Mouse (Mus musculus) granulocyte monocyte progenitor cell, adult 5-6 weeks (primary cell): ENCODE results near the gene Irgq. TPM values are rescaled to one million over a fixed set of nuclear protein-coding genes. Genes with fewer than 3 reads are reported as not detected.
"Not testable (repeated sequence)": the region's sequence is repeated elsewhere in the genome, so short reads cannot be mapped to it uniquely, and the experiment has no call there.

ENCODE experiments used
- ATAC-seq: replicated peaks from 2 replicates; pipeline ENCODE4 v1.8.0; 2016; ENCODE audit warnings: mild to moderate bottlenecking, moderate TSS enrichment, inconsistent platforms; ENCODE audit not compliant: poor library complexity, severe bottlenecking
- total RNA-seq, 2 experiments: library from RNA; stranded (forward) in 1 of 2; stranded (reverse) in 1 of 2; fragments of 200-712, 200-1000 nt in 1 of 2; fragments of >200 nt in 1 of 2; fragmentation: Nextera tagmentation in 1 of 2; gene quantifications; 2 replicates each; pipeline ENCODE4 v1.2.3; 2014 to 2017

Gene Irgq
- total RNA-seq, 2 experiments from 2014 or later = 4.2 to 5.9 TPM

DNA sequence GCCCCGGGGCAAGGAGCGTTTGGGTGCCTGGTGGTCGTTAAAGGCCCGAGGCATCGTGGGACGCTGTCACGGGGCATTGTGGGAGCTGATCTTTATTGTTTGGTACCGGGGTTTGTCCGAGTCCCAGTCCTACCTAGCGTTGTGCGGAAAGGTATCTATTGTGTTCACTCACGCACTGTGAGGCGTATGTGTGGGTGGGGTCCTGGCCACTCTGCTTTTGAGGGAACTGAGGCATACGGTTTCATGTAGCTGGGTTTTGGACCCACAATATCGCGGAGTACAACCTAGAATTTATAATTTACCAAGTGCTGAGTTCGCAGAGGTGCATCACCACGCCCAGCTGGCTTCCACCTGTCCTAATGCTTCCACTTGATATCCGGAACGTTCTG lies 22.8 kb upstream of the Irgq start:
- 0 out of 2 replicates have a peak, but pooled peaks have one; percentile 1 for ATAC-seq

DNA sequence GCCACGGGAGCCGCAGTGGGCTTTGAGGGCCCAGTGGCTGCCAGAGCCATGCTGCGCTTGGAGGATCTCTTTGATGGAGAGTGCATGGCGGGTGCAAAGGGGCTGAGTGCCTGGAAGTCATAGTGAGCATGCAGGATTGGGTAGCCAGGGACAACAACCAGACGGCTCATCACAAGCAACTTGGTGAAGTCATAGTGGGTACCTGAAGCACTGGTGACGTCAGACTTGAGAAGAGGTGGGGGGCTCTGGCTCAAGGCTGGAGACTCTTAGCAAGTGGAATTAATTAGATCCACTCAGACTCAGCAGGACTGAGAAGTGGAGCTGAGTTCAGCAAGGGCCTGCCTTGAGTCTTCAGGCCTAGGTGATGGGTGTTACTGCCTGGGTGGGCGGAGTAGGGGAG lies 18.1 kb upstream of the Irgq start, which contains the start of gene AC161166.1:
TSS of gene AC161166.1 (minus strand) at position 101 of the 400 bp plus-strand sequence.
- no peak for ATAC-seq

DNA sequence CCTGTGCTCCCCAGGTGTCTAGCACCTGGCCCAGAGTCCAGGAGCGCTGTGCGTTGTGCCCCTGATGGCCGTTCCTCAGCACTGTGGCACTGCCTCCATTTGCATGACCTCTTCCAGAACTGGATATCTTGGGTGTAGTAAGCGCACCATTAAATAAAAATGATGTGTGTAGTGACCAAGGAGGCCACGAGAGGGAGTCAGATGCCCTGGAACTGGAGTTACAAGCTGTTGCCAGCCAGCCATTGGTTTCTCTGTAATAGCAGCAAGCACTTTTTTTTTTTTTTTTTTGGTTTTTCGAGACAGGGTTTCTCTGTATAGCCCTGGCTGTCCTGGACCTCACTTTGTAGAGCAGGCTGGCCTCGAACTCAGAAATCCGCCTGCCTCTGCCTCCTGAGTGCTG lies 14.2 kb upstream of the Irgq start:
- ATAC-seq = not testable (repeated sequence)

DNA sequence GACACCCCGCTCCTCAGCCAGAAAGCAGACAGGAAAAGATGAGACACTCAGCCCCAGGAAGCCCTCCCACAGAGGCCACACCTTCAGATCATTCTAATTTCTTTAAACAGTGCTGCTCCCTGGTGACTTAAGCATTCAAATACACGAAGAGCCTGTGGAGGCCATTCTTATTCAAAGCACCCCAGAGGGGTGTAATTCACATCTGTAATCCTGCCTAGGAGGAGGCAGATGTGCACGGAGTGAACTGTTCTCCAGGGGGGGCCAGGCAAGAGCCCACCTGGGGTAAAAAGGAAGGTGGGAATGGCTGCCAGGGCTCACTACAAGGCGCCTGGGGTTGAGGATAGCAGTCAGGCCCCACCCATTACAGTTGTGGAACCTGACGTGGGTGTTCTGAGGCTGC lies 13.4 kb upstream of the Irgq start:
- no peak for ATAC-seq

DNA sequence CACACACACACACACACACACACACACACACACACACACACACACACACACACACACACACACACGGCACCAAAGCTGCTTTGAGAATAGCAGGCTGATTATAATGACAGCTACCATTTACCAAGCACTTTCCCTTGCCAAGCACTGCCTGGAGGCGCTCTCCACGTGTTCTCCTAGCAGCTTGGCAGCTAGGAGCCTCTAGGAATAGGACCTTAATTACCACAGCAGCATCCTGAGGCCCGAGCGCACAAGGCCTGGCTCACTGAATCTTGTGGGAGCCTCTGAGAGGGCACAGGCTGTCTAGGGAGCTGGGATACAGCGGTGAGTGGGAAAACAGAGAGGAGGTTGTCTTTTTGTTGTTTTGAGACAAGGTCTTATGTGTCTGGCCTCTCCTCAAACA lies 12.8 kb upstream of the Irgq start:
- no peak for ATAC-seq

DNA sequence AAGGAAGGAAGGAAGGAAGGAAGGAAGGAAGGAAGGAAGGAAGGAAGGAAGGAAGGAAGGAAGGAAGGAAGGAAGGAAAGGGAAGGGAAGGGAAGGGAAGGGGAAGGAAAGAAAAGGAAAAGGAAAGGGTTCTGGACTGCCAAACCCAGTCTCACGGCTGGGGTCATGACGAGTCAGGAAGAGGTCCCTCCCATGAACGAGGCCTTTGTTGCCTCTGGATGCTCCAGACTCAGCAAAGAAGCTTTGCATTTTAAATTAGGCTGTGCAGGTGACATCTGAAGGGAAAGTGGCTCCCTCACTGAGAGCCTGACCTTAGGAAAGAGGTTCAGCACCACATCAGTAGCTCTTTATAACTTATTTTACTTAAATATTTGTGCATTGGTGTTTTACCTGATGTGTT lies 11.4 kb upstream of the Irgq start:
- ATAC-seq = no peak

DNA sequence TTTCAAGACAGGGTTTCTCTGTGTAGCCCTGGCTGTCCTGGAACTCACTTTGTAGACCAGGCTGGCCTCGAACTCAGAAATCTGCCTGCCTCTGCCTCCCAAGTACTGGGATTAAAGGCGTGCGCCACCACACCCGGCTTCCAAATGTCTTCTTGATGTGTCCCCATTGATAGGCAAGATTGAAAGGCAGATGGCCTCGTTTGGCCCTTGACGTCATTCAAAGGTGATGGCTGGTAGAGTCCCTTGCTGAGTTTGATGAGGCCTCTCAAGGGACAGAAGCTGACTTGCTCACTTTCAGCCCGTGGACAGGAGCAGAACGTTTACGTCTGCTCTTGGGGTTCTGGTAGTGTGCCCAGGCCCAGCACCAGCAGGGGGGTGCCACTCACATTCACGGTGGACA lies 10.4 kb upstream of the Irgq start:
- not testable (repeated sequence) for ATAC-seq

DNA sequence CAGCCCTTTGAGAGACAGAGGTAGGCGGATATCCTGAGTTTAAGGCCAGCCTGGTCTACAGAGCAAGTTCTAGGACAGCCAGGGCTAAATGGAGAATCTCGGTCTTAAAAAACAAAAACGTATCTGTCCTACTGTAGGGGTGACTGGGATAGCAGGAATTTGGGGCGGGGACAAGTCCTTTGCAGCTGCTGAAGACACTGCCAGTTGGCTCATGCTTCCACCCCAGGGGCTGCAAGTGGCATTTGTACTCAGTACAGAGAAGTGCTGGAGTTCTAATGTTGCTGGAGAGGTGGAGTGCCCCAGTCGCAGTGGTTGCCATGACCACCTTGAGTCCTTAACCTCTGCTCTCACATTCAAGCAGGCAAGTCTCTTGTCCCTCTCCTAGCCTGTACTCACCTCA lies 7.7 kb upstream of the Irgq start:
- no peak for ATAC-seq

DNA sequence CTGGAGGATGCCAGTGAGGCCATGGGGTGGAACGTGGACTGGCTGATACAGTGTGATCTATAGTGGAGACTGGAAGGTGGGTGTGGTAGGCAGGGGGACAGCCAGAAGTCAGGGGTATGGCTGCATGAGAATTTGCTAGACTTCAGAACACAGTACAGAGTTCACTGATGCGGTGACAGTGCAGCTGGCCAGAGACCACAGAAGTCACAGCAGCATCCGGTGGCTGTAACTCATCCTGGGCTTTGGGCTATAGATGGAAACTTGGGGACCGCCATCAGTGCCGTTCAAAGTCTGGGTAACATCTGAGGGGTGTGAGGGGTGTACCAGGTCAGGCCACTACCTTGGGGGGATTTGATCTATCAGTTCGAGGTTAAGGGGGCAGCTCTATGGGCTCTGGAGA lies 6.8 kb upstream of the Irgq start:
- ATAC-seq = no peak

DNA sequence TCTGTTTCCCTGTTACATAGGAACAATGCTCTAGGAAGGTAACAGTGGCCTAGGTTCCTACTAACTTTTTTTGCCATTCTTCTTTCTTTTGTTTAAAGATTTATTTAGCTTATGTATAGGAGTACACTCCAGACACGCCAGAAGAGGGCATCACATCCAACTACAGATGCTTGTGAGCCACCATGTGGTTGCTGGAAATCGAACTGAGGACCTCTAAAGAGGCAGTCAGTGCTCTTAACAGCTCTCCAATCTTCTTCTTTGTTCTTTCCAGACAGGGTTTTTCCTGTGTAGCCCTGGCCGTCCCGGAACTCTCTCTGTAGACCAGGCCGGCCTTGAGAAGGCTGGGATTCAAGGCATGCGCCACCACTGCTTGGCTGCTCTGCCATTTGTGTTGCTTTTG lies 5.5 kb upstream of the Irgq start:
- no peak for ATAC-seq

DNA sequence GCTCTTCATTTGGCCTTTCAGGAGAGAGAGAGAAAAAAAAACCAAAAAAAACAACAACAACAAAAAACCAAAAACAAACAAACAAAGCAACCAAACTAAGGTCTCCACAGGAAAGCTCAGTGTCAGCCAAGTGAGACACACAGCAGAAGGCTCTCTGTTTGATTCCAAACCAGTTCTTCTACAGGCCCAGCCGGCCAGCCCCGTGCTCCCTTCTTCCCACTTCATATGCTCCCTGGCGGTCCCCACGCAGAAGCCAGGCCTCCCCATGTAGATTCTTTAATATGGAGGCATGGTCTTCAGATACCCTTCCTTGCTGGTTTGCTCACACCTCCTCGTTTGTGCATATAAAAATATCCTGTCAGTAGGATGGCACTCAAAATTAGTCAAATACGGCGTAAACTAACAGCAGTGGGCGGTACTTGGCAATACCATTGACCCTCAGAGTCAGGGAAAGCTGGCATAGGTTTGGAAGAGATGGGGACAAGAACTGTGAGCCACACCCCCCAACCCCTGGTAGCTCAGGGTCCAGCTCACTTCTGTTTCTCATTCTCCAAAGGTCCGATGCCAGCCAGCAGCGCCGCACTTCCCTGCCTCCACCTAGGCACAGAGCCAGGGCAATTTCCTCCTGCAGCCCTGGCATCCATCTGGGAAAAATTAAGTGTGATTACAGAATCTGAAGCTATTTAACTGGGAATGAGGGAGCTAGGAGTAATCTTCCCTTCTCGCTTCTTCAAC lies 4.6 kb upstream of the Irgq start:
- ATAC-seq = no peak

DNA sequence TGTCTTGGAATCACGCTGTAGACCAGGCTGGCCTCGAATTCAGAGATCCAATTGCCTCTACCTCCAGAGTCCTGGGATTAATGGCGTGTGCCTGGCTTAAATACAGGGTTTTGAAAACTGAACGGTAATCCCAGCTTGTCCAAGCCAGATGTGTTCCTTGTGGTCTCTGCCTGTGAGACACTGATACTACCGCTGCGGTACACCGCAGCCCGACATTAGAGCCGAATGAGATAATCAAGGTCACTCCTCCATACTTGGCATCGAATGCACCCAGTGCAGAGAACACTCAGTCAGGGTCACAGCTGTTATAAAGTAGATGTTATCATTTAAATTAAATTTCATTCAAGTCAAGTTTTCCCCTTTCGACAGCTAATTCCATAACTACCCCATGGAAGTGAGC lies 1.6 kb upstream of the Irgq start:
- no peak for ATAC-seq

DNA sequence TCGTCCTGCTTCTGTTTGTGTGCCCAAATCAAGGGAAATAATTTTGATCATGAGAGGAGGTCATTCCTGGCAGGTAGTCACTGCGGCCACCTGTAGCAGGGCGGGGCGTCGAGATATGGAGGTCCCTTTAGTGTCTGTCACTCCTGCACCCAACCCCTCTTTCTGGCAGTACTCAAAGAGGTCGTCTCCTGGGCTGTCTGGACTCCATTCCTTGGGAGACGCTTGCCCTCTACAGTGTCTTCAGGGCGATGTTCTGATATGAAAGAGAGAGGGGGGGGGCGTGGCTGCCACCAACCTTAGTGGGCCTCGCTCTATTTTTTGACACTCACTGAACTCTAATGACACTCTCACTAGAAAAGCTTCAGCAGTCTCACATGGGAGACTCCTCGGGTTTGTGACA lies 909 bp upstream of the Irgq start:
- no peak for ATAC-seq

DNA sequence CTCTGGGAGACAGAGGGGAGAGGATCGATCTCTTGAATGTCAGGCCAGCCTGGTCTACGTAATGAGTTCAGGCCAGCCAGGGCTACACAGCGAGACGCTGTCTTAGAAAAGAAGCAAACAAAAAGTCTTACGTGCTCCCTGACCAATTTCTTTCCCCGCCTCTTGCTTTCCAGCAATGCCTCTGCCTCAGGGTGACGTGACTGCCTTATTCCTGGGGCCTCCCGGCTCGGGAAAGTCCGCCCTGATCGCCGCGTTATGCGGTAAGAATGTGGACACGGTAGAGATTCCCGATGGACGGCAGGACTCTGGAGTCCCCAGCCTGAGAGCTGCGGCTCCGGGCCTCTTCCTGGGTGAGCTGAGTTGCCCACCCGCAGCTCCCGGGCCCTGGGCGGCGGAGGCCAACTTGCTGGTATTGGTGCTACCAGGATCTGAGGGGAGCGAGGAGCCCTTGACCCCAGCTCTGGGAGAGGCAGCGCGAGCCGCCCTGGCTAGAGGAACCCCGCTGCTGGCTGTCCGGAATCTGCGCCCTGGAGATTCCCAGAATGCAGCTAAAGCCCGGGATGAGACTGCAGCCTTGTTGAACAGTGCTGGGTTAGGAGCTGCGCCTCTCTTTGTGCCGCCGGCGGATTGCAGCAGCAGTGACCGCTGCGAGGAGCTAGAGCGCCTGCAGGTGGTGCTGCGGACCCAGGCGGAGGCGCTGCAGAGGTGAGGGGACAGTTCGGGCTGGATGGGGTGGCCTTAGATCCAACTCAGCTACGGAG lies 902 bp downstream of the Irgq start:
- ATAC-seq = peak; percentile 58

DNA sequence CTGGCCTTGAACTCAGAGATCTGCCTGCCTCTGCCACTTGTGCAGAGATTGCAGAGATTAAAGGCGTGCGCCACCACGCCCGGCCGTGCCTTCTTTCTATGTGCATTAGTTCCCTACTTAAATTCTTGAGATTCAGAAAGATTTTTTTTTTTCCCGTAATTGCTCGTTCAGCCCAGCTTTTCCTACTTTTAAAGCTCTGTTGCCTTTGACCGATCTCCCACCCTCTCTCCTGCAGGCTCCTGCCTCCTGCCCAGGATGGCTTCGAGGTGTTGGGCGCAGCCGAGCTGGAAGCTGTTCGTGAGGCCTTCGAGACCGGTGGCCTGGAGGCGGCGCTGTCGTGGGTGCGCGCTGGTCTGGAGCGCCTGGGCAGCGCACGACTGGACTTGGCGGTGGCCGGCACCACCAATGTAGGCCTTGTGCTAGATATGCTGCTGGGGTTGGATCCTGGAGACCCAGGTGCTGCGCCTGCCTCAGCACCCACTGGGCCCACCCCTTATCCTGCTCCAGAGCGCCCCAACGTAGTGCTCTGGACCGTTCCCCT lies 2.6 kb downstream of the Irgq start:
- no peak for ATAC-seq

DNA sequence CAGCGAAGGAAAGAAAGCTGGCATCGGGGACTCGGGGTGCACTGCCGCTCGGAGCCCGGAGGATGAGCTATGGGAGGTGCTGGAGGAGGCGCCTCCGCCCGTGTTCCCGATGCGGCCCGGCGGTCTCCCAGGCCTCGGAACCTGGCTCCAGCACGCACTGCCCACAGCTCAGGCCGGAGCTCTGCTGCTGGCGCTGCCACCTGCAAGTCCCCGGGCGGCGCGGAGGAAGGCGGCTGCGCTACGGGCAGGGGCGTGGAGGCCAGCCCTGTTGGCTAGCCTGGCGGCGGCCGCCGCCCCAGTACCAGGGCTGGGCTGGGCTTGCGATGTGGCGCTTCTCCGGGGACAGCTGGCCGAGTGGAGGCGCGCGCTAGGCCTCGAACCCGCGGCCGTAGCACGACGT lies 3.3 kb downstream of the Irgq start:
- ATAC-seq = no peak

DNA sequence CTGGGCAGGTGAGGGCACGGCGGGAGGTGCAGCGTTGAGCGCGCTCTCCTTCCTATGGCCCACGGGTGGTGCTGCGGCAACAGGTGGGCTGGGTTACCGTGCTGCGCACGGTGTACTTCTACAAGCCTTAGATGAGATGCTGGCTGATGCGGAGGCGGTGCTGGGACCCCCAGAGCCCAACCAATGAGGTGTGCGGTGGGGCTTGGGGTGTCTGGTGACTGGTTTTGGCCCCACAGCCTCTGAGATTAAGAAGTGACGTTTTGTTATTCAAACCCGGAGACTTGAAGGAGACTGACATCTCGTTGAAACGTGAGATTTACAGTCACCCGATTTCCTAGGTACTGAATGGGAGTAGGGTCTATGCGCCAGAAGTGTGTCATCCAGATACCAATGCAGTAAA lies 3.8 kb downstream of the Irgq start:
- no peak for ATAC-seq

DNA sequence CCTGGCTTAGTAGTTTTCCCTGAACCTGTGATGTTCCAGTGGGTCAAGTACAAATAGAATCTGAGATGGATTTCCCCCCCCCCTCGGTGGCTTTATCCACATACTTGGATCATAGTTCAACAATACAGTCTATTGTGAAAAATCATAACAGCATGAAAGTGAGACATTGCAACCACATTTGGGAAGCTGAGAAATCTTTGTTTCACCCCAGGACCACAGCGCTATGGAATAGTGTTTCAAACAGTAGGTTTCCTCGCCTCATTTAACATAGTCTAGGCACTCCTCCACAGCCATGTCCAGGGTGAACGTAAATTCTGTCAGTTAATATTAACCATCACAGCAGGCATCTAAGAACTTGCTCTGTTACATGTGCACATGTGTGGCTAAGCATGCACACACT lies 6.6 kb downstream of the Irgq start:
- ATAC-seq = no peak

DNA sequence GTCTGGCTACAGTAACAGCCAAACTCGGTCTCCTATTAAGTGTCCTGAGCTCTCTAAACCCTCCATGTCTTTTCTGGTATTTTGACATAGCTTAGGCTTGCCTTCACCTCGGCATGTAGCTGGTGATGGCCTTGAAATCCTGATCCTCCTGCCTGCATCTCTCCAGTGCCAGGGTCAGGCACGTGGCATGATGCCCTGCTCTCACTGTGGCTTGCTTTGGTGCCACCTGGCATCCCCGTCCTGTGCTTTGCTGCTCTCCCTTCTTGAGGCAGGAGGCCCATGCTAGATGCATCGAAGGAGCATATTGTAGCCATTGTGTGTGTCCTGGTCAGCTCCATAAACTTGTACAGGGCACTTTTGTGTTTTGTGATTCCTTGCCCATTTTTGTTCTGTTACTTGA lies 7.1 kb downstream of the Irgq start:
- ATAC-seq = no peak

DNA sequence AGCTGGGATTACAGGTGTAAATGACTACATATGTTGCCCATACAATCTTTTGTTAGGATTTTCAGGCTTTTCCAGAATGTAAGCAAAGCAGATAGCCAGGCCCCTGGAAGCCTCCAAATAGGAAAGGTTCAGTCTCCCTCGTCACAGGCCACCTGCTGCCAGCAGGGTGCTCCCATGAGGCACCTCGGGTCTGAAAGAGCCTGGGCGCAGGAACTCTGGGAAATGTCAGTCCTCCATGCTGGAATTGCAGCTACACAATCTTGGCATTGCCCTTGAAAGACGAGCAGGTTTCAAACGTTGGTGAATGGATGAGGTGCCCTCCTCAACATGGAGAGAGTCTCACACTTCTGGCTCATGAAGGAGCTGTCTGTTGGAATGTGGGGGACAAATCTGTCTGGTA lies 7.7 kb downstream of the Irgq start:
- no peak for ATAC-seq

DNA sequence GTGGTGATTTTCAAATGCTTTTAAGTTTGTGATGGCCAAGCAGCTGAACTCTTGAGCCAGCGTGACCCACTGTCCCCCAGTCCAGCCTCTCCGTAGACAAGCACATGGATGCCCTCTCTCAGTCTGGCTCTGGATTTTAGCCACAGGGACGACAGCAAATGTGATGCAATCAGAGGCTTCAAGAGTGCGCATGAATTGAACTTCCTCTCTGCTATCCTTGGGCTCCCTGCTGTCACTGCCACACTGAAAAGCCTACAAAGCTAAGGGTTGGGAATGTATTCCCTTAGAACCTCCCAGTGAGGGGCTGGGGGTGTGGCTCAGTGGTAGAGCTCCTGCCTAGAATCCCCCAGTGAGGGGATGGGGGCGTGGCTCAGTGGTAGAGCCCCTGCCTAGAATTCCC lies 8.2 kb downstream of the Irgq start:
- peak; percentile 93 for ATAC-seq

DNA sequence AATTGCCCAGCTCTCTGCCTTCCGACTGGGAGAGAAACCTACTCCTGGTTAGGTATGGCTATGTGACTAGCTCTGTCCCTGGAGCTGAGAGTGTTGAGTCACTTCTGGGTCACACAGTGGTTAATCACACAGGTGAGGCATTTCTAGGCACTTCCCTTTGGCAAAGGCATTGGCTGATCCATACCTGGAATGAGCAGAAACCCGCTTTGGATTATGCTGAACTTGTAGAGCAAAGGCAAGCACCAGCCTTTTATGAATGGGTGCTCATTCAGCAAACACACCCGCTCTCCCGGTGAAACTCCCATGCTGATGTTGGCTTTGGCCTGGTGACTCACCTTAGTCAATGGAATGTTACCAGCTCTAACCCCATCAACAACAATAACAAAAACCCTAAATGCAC lies 9.2 kb downstream of the Irgq start:
- ATAC-seq = no peak
